Mouse (Mus musculus) hindbrain, embryonic 13.5 days (tissue): ENCODE data around the gene Tmed10. TPM values are rescaled to one million over a fixed set of nuclear protein-coding genes. Genes with fewer than 3 reads are reported as not detected.

Experiments
- ATAC-seq: fragments of 200-750 bp; cut with Nextera tagmentation; 2 replicates; pipeline ENCODE4 v1.8.0; 2017; ENCODE audit warnings: moderate TSS enrichment; ENCODE audit not compliant: low FRiP score
- H3K27ac ChIP-seq: fragments of 300-500 bp; sonication (generic); 2 replicates; pipeline ENCODE4 v1.5.1; 2015; ENCODE audit warnings: inconsistent platforms, mild to moderate bottlenecking, moderate library complexity
- H3K27me3 ChIP-seq: fragments of 300-500 bp; sonication (generic); 2 replicates; pipeline ENCODE4 v1.6.1; 2015; ENCODE audit warnings: mild to moderate bottlenecking, inconsistent platforms
- H3K36me3 ChIP-seq: fragments of 300-500 bp; sonication (generic); 2 replicates; pipeline ENCODE4 v1.6.1; 2015; ENCODE audit warnings: mild to moderate bottlenecking, inconsistent platforms
- H3K4me1 ChIP-seq: fragments of 300-500 bp; sonication (generic); replicated peaks from 2 replicates; pipeline ENCODE4 v1.6.1; 2015; ENCODE audit warnings: inconsistent platforms
- H3K4me2 ChIP-seq: fragments of 300-500 bp; sonication (generic); 2 replicates; pipeline ENCODE4 v1.6.1; 2015; ENCODE audit warnings: inconsistent platforms, mild to moderate bottlenecking, moderate library complexity
- H3K4me3 ChIP-seq: fragments of 300-500 bp; sonication (generic); 2 replicates; pipeline ENCODE4 v1.5.1; 2015; ENCODE audit warnings: mild to moderate bottlenecking, inconsistent platforms
- H3K9ac ChIP-seq: fragments of 300-500 bp; sonication (generic); 2 replicates; pipeline ENCODE4 v1.6.1; 2015; ENCODE audit warnings: mild to moderate bottlenecking, inconsistent platforms
- H3K9me3 ChIP-seq: fragments of 300-500 bp; sonication (generic); 2 replicates; pipeline ENCODE4 v1.6.1; 2016; ENCODE audit warnings: inconsistent platforms
- WGBS: fragments of 180-500 bp; shearing (Covaris S2); methylation state at CpG from one replicate; pipeline ENCODE4 v1.1.7; 2015; 5-methylcytosine and 5-hydroxymethylcytosine counted together
- polyA plus RNA-seq: library from polyadenylated mRNA; unstranded; fragments of >200 nt; fragmentation: Nextera tagmentation; extraction: Ambion mirVana; gene quantifications from 2 replicates; pipeline ENCODE4 v1.2.1, GENCODE M21; 2015

Gene Tmed10
- polyA plus RNA-seq, 1 experiment from 2014 or later: 198 TPM

DNA sequence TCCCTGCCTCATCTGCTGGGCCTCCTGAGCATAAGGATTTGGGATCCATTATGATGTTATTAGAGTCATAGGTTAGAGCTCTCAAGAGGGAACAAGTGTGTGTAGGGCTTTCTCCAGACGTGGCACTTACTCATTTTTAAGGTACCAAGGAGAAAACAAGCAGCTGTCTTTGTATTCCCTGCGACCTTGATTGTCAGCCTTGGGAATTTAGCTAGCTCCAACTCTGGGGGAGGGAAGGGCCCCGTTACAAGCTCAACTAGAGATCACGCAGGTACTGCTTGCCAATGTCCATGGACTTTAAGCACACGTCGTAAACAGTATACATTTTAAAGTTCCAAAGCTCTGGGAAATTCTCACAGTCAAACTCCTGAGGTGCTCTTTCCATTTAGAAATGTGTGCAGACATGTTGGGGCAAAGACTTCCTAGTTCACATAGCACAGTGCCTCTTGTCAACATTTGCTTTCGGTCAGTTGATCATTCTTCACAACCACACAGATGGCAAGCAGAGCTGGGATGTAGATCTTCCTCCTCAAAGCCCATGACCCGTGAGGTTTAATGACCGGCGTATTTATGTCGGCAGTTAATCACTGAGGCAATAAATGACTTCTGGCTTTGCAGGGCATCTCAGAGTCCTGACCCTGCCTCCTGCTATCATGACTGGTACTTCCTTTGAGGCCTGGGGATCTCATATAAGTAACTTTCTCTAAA lies 76.4 kb downstream of the Tmed10 start:
- Histone ChIP-seq H3K9ac (no peak overlapping the region), H3K4me1 (no peaks in the 10 kb centered on the region)
- 78% methylated on average over 11 of the region's 11 CpGs for WGBS

DNA sequence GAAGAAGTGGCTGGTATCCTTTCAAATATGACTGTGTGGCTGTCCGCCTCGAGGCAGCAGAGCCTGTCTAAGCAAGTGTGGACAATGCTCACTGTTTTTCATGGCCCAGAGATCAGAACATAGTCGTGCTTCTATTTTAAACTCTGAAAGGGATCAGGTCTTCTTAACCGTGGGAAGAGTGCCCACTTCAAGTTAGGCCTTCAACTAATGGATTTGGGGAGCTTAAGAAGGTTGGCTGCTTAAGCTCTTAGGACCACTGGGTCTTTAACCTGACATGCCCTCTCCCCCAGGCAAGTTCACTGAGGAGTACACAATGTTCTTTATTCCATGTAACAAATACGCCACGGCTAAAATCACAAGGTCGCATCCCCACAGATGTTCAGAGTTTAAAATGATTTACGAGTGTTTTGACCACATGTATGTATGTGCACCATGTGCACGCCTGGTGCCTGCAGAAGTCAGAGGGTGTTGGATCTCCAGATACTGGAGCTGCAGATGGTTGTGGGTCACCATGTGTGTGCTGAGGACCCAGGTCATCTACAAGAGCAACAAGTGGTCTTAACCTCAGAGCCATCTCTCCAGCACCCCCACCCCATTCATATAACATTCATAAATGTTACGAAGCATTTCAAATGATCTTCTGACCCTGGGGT lies 77.2 kb downstream of the Tmed10 start:
- Histone ChIP-seq H3K9me3 (peaks cover 16% of the 10 kb centered on the region), H3K4me2 (no peak overlapping the region), H3K4me3 (no peak overlapping the region), H3K9ac (no peak overlapping the region), H3K27ac (no peak overlapping the region), H3K36me3 (peaks cover 47% of the 10 kb centered on the region), H3K27me3 (no peaks in the 10 kb centered on the region), H3K4me1 (no peaks in the 10 kb centered on the region)
- no peak for ATAC-seq
- 84% methylated on average over 10 of the region's 10 CpGs for WGBS

More for the DNA sequence above, 76.4 kb downstream of the Tmed10 start:
- Histone ChIP-seq H3K9me3 (peaks cover 15% of the 10 kb centered on the region), H3K27ac (no peak overlapping the region), H3K4me3 (no peak overlapping the region), H3K4me2 (no peak overlapping the region), H3K36me3 (peaks cover 53% of the 10 kb centered on the region), H3K27me3 (no peaks in the 10 kb centered on the region)
- no peak for ATAC-seq

DNA sequence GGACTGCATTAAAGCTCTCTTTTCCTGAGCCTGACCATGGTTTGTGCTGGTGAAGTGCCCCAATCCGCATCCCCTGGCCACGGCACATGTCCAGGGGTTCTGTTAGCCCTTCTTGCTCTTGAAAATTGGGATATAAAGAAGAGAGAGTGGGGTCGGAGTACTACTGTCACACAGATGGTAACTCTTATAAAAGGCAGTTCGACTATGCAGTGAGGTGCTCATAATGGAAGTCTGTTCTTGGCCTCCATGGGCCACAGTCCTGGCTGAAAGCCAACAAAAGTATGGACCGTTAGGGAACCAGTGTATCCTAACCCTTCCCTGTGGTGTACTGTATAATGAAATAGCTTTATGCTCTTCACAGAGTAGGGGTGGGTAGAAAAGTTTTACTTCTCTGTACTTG lies 77.7 kb downstream of the Tmed10 start:
- Histone ChIP-seq H3K4me2 (no peak overlapping the region), H3K27ac (no peak overlapping the region), H3K9ac (no peak overlapping the region), H3K27me3 (no peaks in the 10 kb centered on the region), H3K4me1 (no peaks in the 10 kb centered on the region), H3K9me3 (peaks cover 16% of the 10 kb centered on the region), H3K36me3 (peaks cover 42% of the 10 kb centered on the region), H3K4me3 (no peak overlapping the region)
- WGBS: 77% methylated on average over 5 of the region's 5 CpGs
- no peak for ATAC-seq

DNA sequence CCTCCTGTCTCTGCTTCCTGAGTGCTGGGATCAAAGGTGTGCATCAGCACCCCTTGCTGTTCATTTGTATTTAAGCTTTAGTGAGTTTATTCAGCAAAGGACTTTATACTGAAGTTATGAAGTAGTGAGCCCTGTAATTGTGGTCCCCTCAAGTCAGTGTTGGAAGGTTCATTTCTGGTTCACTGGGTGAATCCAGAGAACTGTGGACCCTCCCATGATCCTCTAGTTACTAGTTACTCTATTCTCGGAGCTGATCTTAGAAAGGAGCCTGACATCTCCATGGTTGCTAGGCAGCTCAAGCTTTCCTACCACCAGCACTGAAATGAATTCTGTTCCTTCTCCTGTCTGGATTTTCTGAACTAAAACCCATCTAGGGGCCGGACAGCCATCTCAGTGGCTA lies 79.1 kb downstream of the Tmed10 start:
- Histone ChIP-seq H3K36me3 (peaks cover 28% of the 10 kb centered on the region), H3K9me3 (peaks cover 16% of the 10 kb centered on the region), H3K4me3 (no peak overlapping the region), H3K4me1 (no peaks in the 10 kb centered on the region), H3K9ac (no peak overlapping the region), H3K27me3 (no peaks in the 10 kb centered on the region), H3K4me2 (no peak overlapping the region), H3K27ac (no peak overlapping the region)
- no peak for ATAC-seq
- 91% methylated on average over 2 of the region's 2 CpGs for WGBS

DNA sequence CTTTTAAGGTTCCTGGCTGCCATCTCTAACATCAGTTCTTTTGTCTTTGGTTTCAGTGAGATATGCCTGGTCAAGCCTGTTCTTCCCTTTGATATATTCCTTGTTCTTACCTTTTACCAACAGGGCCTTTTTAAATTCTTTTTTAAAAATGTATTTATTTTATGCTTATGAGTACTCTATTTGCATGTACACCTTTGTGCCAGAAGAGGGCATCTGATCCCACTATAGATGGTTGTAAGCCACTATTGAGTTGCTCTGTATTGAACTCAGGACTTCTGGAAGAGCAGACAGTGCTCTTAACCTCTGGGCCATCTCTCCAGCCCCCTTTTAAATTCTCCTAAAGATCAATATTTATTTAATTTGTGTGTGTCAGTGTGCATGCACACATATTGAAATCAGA lies 81.7 kb downstream of the Tmed10 start:
- Histone ChIP-seq H3K27ac (no peak overlapping the region), H3K36me3 (peaks cover 2% of the 10 kb centered on the region; the same call in 1 of the 2 replicates)
- no peak for ATAC-seq

DNA sequence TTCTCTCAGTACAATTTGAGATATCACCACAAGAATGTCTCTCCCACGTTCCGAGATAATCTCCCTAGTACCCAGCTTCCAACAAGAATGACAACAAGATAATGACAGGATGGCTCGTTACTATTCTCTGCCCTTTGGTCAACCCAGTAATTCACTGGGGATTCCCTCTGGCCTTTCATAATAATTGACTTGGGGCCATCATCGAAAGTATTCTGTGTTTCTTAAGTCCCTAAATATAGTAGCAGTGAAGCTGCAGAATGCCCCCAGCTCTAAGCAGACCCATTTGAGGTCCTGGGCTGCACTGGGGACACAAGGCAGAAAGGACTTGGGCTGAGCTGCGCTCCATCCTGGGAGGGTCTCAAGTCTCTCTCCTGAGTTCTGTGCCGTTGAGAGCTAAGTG lies 82.4 kb downstream of the Tmed10 start:
- Histone ChIP-seq H3K27me3 (peaks cover 14% of the 10 kb centered on the region), H3K9ac (no peak overlapping the region), H3K4me1 (peaks cover 12% of the 10 kb centered on the region), H3K36me3 (no peaks in the 10 kb centered on the region), H3K9me3 (peaks cover 16% of the 10 kb centered on the region), H3K4me2 (no peak overlapping the region), H3K4me3 (no peak overlapping the region), H3K27ac (no peak overlapping the region)
- ATAC-seq: no peak
- WGBS: 81% methylated on average over 6 of the region's 6 CpGs

More for the DNA sequence above, 81.7 kb downstream of the Tmed10 start:
- Histone ChIP-seq H3K4me1 (peaks cover 10% of the 10 kb centered on the region), H3K9ac (no peak overlapping the region), H3K4me2 (no peak overlapping the region), H3K9me3 (peaks cover 16% of the 10 kb centered on the region), H3K4me3 (no peak overlapping the region), H3K27me3 (peaks cover 12% of the 10 kb centered on the region)

DNA sequence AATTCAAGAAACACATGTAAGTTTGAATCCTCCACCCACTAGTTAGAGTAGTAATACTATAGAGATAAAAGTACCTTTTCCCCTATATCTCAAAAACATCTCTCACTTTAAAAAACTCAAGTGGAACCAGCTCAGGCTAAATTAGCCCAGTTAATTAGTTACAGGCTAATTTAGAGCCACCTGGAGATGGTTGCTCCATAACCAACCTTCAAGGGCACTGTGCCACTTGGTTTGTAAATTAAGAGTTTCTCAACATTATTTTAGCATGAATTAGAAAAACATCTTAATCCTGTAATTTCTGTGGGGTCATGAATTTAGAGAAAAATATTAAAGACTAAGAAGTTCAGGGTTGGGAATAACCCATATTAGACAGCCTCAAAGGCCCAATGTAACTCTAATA lies 83.1 kb downstream of the Tmed10 start:
- H3K36me3 ChIP-seq: no peaks in the 10 kb centered on the region
- H3K9me3 ChIP-seq: peaks cover 16% of the 10 kb centered on the region
- H3K4me1 ChIP-seq: peaks cover 12% of the 10 kb centered on the region
- no peak overlapping the region for H3K27ac ChIP-seq
- no peak overlapping the region for H3K4me2 ChIP-seq
- H3K9ac ChIP-seq: no peak overlapping the region
- H3K4me3 ChIP-seq: no peak overlapping the region
- no peak for ATAC-seq
- peaks cover 14% of the 10 kb centered on the region for H3K27me3 ChIP-seq

DNA sequence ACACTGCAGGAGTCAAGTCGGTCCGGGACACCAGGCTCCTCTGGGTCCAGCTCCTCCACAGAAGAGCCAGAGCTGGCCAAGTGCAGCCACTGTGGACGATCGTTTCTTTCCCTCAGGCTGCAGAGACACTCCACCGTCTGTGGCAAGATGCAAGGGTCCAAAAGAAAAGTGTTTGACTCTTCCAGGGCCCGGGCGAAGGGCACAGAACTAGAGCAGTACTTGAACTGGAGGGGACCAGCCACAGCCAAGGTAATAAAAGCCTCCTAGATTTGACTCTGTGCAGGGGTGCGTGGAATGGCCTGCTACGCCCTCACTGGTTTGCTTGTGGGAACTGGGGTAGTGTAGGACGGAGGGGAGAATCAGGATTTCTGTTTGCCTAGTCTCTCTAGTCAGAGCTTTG lies 84.0 kb downstream of the Tmed10 start:
- Histone ChIP-seq H3K27me3 (peaks cover 14% of the 10 kb centered on the region), H3K9me3 (peaks cover 16% of the 10 kb centered on the region), H3K9ac (no peak overlapping the region), H3K4me2 (no peak overlapping the region), H3K36me3 (no peaks in the 10 kb centered on the region), H3K27ac (no peak overlapping the region), H3K4me1 (peaks cover 12% of the 10 kb centered on the region), H3K4me3 (no peak overlapping the region)
- ATAC-seq: no peak
- WGBS: 83% methylated on average over 10 of the region's 10 CpGs

Other genes with a start within 250 kb of the Tmed10 start
- 23.3 and 24.1 TPM in 2 replicates for gene Rps6kl1, start 223.6 kb downstream of the Tmed10 start, polyA plus RNA-seq
- 7.5 and 9.4 TPM in 2 replicates for gene Pgf, start 197.1 kb downstream of the Tmed10 start, polyA plus RNA-seq
- gene Eif2b2, start 155.4 kb downstream of the Tmed10 start, polyA plus RNA-seq: 84.4 and 84.5 TPM in 2 replicates
- gene Mlh3, start 104.2 kb downstream of the Tmed10 start, polyA plus RNA-seq: 9.2 and 9.8 TPM in 2 replicates
- gene Acyp1, start 86.4 kb downstream of the Tmed10 start, polyA plus RNA-seq: 65.8 and 72.4 TPM in 2 replicates
- gene Zc2hc1c, start 86.3 kb downstream of the Tmed10 start, polyA plus RNA-seq: 1.2 and 1.5 TPM in 2 replicates
- 12.8 and 13.7 TPM in 2 replicates for gene Nek9, start 35.5 kb downstream of the Tmed10 start, polyA plus RNA-seq
- 1.9 and 2.5 TPM in 2 replicates for gene Fos, start 99.0 kb upstream of the Tmed10 start, polyA plus RNA-seq
- 0.32 and 0.42 TPM in 2 replicates for gene Jdp2, start 224.2 kb upstream of the Tmed10 start, polyA plus RNA-seq